In genomic region chr5:104046256-104047199, GRCm38 (mm10) we compare ENCODE assay signal across 7 mouse cellular contexts. TPM values are rescaled to one million over a fixed set of nuclear protein-coding genes. Genes with fewer than 3 reads are reported as not detected.
DNase-seq lines count a peak whose midpoint lies in the region; ATAC-seq and TF ChIP-seq lines count a peak whose summit lies in the region.

Nudt9 (plus strand) TSS chr5:104046306.

- peak; percentile 98 for ATAC-seq in intestine, postnatal 0 days
- peak; percentile 99 for ATAC-seq in midbrain, embryonic 12.5 days (ENCODE audit: low FRiP score, low read depth)

- peak within 1 kb of the TSS; percentile 68 for H3K9ac ChIP-seq in intestine, postnatal 0 days (ENCODE audit: low read depth, low read length)
- peak within 1 kb of the TSS; percentile 85 for H3K9ac ChIP-seq in midbrain, embryonic 12.5 days (replicated peaks)

- H3K4me1 ChIP-seq in embryonic facial prominence, embryonic 10.5 days = peaks cover 19% of the 10 kb centered on the region
- peaks cover 5% of the 10 kb centered on the region; the same call in 1 of the 2 replicates for H3K4me1 ChIP-seq in intestine, postnatal 0 days (replicated peaks; ENCODE audit: control insufficient read depth, insufficient read depth, low read length)
- peaks cover 10% of the 10 kb centered on the region for H3K4me1 ChIP-seq in midbrain, embryonic 12.5 days
- H3K4me1 ChIP-seq in small intestine, adult 2 months (ENCODE audit: control insufficient read depth, insufficient read depth, insufficient read length, low read length) = peaks cover 3% of the 10 kb centered on the region; the same call in 1 of the 2 replicates

- H3K9me3 ChIP-seq in embryonic facial prominence, embryonic 10.5 days = no peaks in the 10 kb centered on the region
- no peaks in the 10 kb centered on the region for H3K9me3 ChIP-seq in intestine, postnatal 0 days (ENCODE audit: control insufficient read depth)
- no peaks in the 10 kb centered on the region for H3K9me3 ChIP-seq in midbrain, embryonic 12.5 days

- peak within 1 kb of the TSS; percentile 93 for H3K27ac ChIP-seq in embryonic facial prominence, embryonic 10.5 days (replicated peaks)
- H3K27ac ChIP-seq in intestine, postnatal 0 days (ENCODE audit: low read depth, low read length) = peak within 1 kb of the TSS; percentile 73
- H3K27ac ChIP-seq in midbrain, embryonic 12.5 days (replicated peaks) = peak within 1 kb of the TSS; percentile 75
- peak within 1 kb of the TSS; percentile 86 for H3K27ac ChIP-seq in small intestine, adult 2 months (ENCODE audit: insufficient read depth, low read depth, low read length)

- H3K4me3 ChIP-seq in embryonic facial prominence, embryonic 10.5 days = peak within 1 kb of the TSS; percentile 82
- H3K4me3 ChIP-seq in intestine, postnatal 0 days (ENCODE audit: low read depth, low read length) = peak within 1 kb of the TSS; percentile 67
- peak within 1 kb of the TSS; percentile 83 for H3K4me3 ChIP-seq in midbrain, embryonic 12.5 days
- H3K4me3 ChIP-seq in small intestine, adult 2 months (ENCODE audit: low read depth, low read length) = peak within 1 kb of the TSS; percentile 73

- H3K36me3 ChIP-seq in embryonic facial prominence, embryonic 10.5 days (replicated peaks) = peaks cover 14% of the 10 kb centered on the region
- peaks cover 12% of the 10 kb centered on the region for H3K36me3 ChIP-seq in intestine, postnatal 0 days (ENCODE audit: control insufficient read depth, insufficient read depth)
- H3K36me3 ChIP-seq in midbrain, embryonic 12.5 days = peaks cover 10% of the 10 kb centered on the region
- H3K36me3 ChIP-seq in small intestine, adult 2 months (ENCODE audit: control insufficient read depth, insufficient read depth, low read length) = peaks cover 6% of the 10 kb centered on the region

- H3K4me2 ChIP-seq in intestine, postnatal 0 days (replicated peaks; ENCODE audit: low read depth) = peak within 1 kb of the TSS; percentile 80
- peak within 1 kb of the TSS; percentile 68 for H3K4me2 ChIP-seq in midbrain, embryonic 12.5 days (replicated peaks)

- no peaks in the 10 kb centered on the region for H3K27me3 ChIP-seq in embryonic facial prominence, embryonic 10.5 days (replicated peaks; ENCODE audit: low read depth, poor library complexity, severe bottlenecking)
- H3K27me3 ChIP-seq in intestine, postnatal 0 days (replicated peaks; ENCODE audit: control insufficient read depth, insufficient read depth, low read length) = no peaks in the 10 kb centered on the region
- H3K27me3 ChIP-seq in midbrain, embryonic 12.5 days = 0 out of 2 replicates have a peak, but pooled peaks cover 3% of the 10 kb centered on the region
- H3K27me3 ChIP-seq in small intestine, adult 2 months (ENCODE audit: control insufficient read depth, insufficient read depth, low read length) = no peaks in the 10 kb centered on the region

- peak; percentile 27; the same call in 1 of the 2 replicates for TF ChIP-seq POLR2A in small intestine, adult 2 months (IDR thresholded peaks at IDR 0.05; ENCODE audit: low read depth, low read length)

- 5% methylated on average over 90 of the region's 90 CpGs for WGBS in embryonic facial prominence, embryonic 10.5 days
- WGBS in intestine, postnatal 0 days = 4% methylated on average over 82 of the region's 90 CpGs
- WGBS in midbrain, embryonic 12.5 days = 6% methylated on average over 90 of the region's 90 CpGs
- WGBS in small intestine, adult 2 months = 4% methylated on average over 90 of the region's 90 CpGs

- DNase-seq in adrenal gland, postnatal 10 days = peak; percentile 97
- peak; percentile 99 for DNase-seq in embryonic facial prominence, embryonic 10.5 days (ENCODE audit: low spot score)
- peak; percentile 69 for DNase-seq in gonadal fat pad, adult 2 months (ENCODE audit: low read depth)
- peak; percentile 98 for DNase-seq in left cerebral cortex, postnatal 4 days

- TF ChIP-seq CTCF in intestine, postnatal 0 days (IDR thresholded peaks at IDR 0.05; ENCODE audit: low read depth) = no peak; the same call in 1 of the 2 replicates
- no peak for TF ChIP-seq CTCF in small intestine, adult 2 months (IDR thresholded peaks at IDR 0.05; ENCODE audit: extremely low read depth, insufficient read length, insufficient replicate concordance, low read depth, low read length)

- intact Hi-C loops in left cerebral cortex, postnatal 4 days (cut with DNase I) = no loop called here

RNA-seq across cellular contexts. Expression of gene Nudt9, which starts in this region (rescaled TPM):
- total RNA-seq in adrenal gland, postnatal 10 days (2021) = 10 to 100 TPM; 52.0 to 53.2 TPM
- 63.1 and 65.1 TPM in 2 replicates for polyA plus RNA-seq in embryonic facial prominence, embryonic 10.5 days (2016; fragmentation: Nextera tagmentation; extraction: Ambion mirVana)
- polyA plus RNA-seq in gonadal fat pad, adult 2 months (2012; rRNA removed) = 59.8 and 70.6 TPM in 2 replicates
- polyA plus RNA-seq in intestine, postnatal 0 days (2015; fragmentation: Nextera tagmentation; extraction: Ambion mirVana) = 81.1 and 82.0 TPM in 2 replicates
- total RNA-seq in left cerebral cortex, postnatal 4 days (2021) = 10 to 100 TPM; 43.9 to 46.7 TPM
- 54.4 and 58.9 TPM in 2 replicates for polyA plus RNA-seq in midbrain, embryonic 12.5 days (2016; fragmentation: Nextera tagmentation; extraction: Ambion mirVana)
- polyA plus RNA-seq in small intestine, adult 2 months (2012; rRNA removed) = 24.6 and 58.0 TPM in 2 replicates

Comparison
In these comparisons a context has a peak if more than half of its experiments do, and no peak if none do; other contexts are left out.
1. Peak in every context shown above with its lines: DNase-seq, ATAC-seq, H3K4me3 ChIP-seq and H3K27ac ChIP-seq.